Mouse (Mus musculus): ENCODE data around the gene Nabp2. TPM values are rescaled to one million over a fixed set of nuclear protein-coding genes. Genes with fewer than 3 reads are reported as not detected.
A peak's percentile ranks its signal among the peaks of the same experiment; 100 is the strongest.

The Nabp2 gene
- total RNA-seq (2014; fragmentation: Nextera tagmentation) (63.0 and 130 TPM in 2 replicates), total RNA-seq (2017) (54.4 and 98.8 TPM in 2 replicates)

GRCm38 (mm10) chr10:128411211-128412054 is at the start of gene Nabp2, which contains the start of gene Rnf41:
Gene Nabp2, minus strand, starts transcription at chr10:128411492.
Gene Rnf41, plus strand, starts transcription at chr10:128411657.
- peak; percentile 76 for ATAC-seq (replicated peaks; ENCODE audit: low FRiP score, low TSS enrichment, poor library complexity, severe bottlenecking)

GRCm38 (mm10) chr10:128460270-128460630 is 49.0 kb upstream of the Nabp2 start:
- no peak for ATAC-seq (replicated peaks; ENCODE audit: low FRiP score, low TSS enrichment, poor library complexity, severe bottlenecking)

DNA sequence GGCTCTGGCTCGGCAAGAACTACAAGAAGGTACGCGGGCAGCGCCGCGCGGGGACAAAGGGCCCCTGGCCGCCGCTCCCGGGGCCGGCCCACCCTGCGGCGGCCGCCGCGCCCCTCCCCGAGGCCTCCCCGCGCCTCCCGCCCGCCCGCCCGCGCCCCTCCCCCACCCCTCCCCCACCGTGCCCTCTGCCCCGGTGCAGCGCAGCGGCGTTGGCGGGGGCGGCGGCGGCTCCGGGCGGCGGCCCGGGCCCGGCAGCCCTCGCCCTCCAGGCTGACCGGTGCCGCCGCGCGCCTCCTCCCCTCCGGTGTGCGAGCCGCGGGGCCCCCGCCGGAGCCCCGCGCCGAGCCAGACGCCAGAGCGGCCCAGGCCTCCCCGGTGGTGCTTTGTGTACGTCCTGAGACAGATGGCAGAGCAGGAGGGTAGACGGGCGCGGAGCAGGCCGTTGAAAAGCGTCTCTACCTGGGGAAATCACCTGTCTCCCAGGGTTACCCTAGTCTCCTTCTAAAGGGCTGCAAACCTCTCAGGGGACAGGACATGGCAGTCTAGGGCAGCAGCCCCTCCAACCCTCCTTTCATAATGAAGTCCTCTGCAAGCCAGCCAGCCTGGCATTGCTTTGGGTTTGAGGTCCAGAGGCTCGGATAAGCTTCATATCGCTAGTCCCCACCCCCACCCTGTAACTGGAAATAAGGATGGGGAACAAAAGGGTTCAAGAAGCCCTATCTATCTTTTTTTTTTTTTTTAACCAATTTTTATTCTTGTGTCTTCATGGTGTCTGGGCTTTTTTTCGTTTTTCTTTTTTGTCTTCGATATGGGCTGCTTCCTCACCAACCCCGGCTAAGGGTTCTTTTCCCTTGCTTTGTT is 48.3 kb upstream of the Nabp2 start:
- peak; percentile 39; the same call in 1 of the 2 replicates for ATAC-seq (replicated peaks; ENCODE audit: low FRiP score, low TSS enrichment, poor library complexity, severe bottlenecking)

- ATAC-seq (replicated peaks; ENCODE audit: low FRiP score, low TSS enrichment, poor library complexity, severe bottlenecking), result peak; percentile 50
Measured at GRCm38 (mm10) chr10:128458719-128459408, 47.6 kb upstream of the Nabp2 start, which contains the start of gene Smarcc2. Gene Smarcc2, plus strand, starts transcription at chr10:128459248.

DNA sequence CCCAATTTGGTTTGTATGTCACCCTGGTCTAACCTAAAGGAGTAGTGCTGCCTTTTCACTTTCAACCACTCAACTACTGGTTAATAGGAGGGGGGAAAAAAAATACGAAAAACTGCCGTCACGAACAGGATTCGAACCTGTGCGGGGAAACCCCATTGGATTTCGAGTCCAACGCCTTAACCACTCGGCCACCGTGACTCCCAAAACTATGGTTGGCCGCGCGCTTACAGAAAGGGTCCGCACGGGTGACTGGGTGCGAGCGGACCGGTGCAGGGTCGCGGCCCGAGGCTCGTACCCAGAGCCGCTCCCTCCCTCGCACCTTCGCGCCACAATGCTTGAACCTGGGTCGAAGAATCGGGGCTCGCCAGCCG is 47.0 kb upstream of the Nabp2 start:
- peak; percentile 72 for ATAC-seq (replicated peaks; ENCODE audit: low FRiP score, low TSS enrichment, poor library complexity, severe bottlenecking)

GRCm38 (mm10) chr10:128457676-128458075 is 46.4 kb upstream of the Nabp2 start:
- no peak for ATAC-seq (replicated peaks; ENCODE audit: low FRiP score, low TSS enrichment, poor library complexity, severe bottlenecking)

DNA sequence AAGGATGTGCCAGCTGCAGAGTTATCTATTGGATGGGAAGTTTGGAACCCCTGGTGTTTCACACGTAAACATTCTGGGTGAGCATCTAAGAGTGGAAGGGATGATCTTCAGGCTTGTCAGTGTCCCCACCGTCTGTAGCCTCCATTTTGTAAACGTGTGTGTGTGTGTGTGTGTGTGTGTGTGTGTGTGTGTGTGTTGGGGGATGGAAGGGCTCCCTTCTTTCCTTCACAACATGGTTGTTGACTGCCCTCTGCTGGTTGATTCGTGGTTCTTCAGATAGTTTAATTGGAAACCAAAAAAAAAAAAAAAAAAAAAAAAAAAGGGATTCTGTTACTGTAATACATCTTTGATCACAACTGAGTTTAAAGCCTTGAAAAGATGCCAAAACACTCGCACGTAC is 44.0 kb upstream of the Nabp2 start:
- ATAC-seq (replicated peaks; ENCODE audit: low FRiP score, low TSS enrichment, poor library complexity, severe bottlenecking), result peak; percentile 18; the same call in 1 of the 2 replicates

DNA sequence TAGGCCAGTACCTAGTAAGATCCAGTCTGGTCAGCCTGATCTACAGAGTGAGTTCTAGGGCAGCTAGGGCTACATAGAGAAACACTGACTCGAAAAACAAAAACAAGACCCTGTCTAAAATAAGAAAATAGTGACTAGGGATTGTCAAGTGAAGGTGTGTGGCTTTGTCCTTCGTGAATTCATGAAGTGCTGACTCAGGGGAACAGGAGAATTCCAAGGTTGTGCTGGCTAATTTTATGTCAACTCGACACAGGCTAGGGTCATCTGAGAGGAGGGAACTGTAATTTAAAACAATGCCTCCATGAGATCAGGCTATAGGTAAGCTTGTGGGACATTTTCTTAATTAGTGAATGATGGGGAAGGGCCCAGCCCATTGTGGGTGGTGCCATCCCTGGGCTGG is 43.2 kb upstream of the Nabp2 start:
- no peak for ATAC-seq (replicated peaks; ENCODE audit: low FRiP score, low TSS enrichment, poor library complexity, severe bottlenecking)

DNA sequence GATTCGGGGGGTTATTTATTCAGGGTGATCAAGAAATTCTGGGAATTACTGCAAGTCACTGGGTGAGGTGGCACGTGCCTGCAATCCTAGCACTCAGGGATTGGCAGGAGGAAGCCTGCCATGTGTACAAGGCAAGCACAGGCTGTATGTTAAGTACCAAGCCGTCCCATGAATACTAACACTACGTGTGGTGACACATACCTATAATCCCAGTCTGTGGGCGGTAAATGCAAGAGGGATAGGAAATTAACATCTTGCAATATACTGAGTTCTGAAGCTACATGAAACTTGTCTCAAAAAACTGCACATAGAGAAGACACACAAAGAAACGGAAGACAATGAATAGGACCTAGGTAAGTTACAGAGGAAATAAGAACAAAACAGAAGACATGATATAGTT is 39.7 kb upstream of the Nabp2 start:
- ATAC-seq (replicated peaks; ENCODE audit: low FRiP score, low TSS enrichment, poor library complexity, severe bottlenecking), result no peak

DNA sequence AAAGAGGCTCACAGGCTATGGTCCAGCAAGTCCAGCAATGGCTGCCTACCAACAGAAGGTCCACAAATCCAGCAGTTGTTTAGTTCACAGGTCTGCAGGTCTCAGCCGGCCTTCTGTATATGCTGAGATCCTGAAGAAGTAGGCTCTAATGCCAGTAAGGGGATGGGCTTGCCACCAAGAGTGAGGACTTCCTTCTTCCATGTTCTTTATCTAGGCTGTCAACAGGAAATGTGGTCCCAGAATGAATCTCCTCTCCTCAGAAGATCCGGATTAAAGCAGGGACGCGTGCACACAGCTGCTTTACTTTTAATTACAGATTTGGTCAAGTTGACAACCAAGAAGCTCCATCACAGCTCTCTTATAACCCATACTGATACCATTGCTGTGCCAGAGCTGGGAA is 34.1 kb upstream of the Nabp2 start:
- 0 out of 2 replicates have a peak, but pooled peaks have one; percentile 11 for ATAC-seq (replicated peaks; ENCODE audit: low FRiP score, low TSS enrichment, poor library complexity, severe bottlenecking)

DNA sequence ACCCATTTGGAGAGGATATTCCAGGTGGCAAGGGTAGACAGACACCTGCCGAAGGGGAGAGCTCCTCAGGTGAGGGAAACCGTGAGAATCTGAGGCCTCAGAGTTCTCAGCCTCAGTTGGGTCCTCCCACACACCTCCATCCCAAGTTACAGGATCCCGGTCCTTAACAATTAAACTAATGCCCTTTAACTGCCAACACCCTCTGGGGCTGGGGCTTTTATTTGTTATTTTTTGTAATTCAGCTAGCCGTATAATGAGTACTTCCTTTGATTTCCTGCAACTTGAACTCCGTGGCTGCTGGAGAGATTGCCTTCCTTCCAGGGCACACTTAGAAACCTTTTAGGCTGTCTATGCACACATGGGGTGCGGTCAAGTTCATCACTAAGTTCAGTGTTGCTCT is 33.1 kb upstream of the Nabp2 start:
- ATAC-seq (replicated peaks; ENCODE audit: low FRiP score, low TSS enrichment, poor library complexity, severe bottlenecking), result peak; percentile 40; the same call in 1 of the 2 replicates

DNA sequence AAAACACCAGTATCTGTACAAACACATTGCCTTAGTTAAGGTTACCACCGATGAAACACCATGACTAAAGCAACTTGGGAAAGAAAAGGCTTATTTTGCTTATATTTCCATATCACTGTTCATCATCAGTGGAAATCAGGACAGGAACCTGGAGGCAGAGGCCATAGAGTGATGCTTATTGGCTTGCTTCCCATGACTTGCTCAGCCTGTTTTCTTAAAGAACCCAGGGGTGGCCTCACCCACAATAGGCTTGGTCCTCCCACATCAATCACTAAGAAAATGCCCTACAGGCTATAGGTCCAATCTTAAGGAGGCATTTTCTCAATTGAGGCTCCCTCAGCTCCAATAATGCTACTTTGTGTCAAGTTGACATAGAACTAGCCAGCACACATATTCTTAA is 31.4 kb upstream of the Nabp2 start:
- ATAC-seq (replicated peaks; ENCODE audit: low FRiP score, low TSS enrichment, poor library complexity, severe bottlenecking), result no peak

DNA sequence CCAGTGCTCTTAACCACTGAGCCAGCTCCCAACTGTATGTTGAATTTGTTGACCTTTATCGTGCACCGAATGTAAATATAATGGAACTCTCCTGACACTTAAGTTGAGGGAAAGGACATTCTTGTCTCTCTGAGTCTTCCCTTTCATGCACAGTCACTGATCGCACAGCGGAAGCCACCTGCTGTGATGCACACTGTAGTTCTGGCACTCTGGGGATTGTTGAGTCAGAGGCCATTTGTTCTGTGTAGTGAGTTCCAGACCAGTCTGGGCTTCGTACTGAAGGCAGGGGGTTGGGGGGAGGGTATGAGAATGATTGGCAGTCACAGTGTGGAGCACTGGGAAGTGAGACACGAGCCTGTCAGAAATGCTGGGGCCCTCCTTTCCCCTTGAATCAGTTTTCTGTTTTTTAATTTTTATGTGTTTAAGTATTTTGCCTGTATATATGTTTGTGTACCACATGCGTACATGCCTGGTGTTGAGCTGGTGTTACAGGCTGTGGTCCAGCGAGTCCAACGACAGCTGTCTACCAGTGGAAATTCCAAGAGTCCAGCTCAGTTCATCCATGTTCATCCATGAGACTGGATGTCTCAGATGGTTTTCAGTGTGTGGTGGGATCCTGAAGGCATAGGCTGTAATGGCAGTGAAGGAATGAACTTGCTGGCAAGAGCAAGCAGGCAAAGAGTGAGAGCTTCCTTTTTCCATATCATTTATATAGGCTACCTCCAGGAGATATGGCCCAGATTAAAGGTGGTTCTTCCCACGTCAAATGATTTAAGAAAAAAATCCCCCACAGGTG is 30.2 kb upstream of the Nabp2 start:
- ATAC-seq (replicated peaks; ENCODE audit: low FRiP score, low TSS enrichment, poor library complexity, severe bottlenecking), result no peak

GRCm38 (mm10) chr10:128440407-128440806 is 29.1 kb upstream of the Nabp2 start:
- ATAC-seq (replicated peaks; ENCODE audit: low FRiP score, low TSS enrichment, poor library complexity, severe bottlenecking), result peak; percentile 41

- no peak for ATAC-seq (replicated peaks; ENCODE audit: low FRiP score, low TSS enrichment, poor library complexity, severe bottlenecking)
Measured at GRCm38 (mm10) chr10:128438675-128439279, 27.5 kb upstream of the Nabp2 start.

DNA sequence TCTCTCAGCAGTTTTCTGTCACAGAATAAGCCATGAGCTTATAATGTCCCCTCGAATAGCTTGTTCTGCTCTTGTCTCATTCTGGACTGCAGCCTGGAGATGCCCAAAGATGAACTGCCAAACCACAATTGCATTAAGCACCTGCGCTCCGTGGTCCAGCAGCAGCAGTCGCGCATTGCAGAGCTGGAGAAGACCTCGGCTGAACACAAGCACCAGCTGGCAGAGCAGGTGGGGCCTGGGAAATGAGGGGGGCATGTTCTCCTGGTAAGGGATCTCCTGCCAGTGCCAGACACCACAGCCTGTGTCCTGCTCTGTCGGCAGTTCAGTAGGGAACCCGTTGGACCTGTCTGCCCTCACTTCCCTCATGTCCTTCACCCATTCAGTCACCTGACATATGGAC is 25.1 kb upstream of the Nabp2 start:
- no peak for ATAC-seq (replicated peaks; ENCODE audit: low FRiP score, low TSS enrichment, poor library complexity, severe bottlenecking)

- ATAC-seq (replicated peaks; ENCODE audit: low FRiP score, low TSS enrichment, poor library complexity, severe bottlenecking), result no peak
Measured at GRCm38 (mm10) chr10:128435873-128436272, 24.6 kb upstream of the Nabp2 start.

DNA sequence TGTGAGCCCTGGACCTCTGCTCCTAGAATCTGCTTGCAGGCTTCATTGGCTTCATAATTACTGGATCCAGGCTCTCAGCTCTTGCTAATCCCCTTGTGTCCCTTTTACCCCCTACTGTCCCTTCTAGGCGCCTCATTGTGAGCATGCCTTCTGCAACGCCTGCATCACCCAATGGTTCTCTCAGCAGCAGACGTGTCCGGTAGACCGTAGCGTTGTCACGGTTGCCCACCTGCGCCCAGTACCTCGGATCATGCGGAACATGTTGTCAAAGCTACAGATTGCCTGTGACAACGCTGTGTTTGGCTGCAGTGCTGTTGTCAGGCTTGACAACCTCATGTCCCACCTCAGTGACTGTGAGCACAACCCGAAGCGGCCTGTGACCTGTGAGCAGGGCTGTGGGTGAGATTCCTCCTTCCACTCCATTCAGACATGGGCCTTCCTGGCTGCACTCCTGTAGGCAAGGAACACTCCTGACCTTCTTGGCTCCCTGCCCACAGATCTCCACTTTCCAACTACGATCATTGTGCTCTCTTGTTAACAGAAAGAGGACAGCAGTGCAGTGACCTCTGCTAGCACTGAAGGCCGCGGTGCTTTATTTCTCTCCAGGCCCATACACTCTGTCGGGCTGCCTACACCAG is 24.0 kb upstream of the Nabp2 start:
- ATAC-seq (replicated peaks; ENCODE audit: low FRiP score, low TSS enrichment, poor library complexity, severe bottlenecking), result no peak

Measured in megakaryocyte-erythroid progenitor cell, adult 5-6 weeks (primary cell).